Mouse (Mus musculus): ENCODE measurements around the gene Smarce1. TPM values are rescaled to one million over a fixed set of nuclear protein-coding genes. Genes with fewer than 3 reads are reported as not detected.

The Smarce1 gene
- polyA plus RNA-seq, 1 experiment, result 60.3 TPM

DNA sequence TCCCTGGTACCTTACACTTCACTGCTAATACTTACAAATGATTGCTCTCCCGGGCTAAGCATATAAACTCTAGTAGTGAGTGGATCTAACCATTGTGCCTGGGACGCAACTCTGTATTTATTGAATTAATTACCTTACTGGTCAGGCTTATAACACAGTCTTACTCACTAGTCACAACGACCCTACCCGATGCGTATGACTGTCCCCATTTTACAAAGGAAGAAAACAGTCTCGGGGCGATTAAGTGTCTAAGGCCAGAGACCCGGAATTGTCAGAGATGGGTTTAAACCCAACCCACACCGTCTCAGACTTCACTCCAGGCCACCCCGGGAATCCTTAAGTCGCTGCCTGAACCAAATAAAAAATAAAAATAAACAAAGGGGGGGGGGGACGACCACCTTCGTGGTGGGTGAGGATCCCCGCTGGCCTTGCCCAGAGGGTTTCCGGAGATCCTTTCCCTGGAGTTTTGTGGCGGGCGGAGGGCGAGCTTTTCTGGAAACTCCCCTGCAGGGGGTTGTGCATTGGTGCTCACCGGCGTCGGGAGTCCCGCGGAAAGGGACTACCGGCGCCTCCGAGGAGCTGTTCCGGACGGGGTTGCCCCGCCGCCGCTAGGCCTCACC lies 1.1 kb downstream of the Smarce1 start:
- no peak for DNase-seq (ENCODE audit: low spot score)

DNA sequence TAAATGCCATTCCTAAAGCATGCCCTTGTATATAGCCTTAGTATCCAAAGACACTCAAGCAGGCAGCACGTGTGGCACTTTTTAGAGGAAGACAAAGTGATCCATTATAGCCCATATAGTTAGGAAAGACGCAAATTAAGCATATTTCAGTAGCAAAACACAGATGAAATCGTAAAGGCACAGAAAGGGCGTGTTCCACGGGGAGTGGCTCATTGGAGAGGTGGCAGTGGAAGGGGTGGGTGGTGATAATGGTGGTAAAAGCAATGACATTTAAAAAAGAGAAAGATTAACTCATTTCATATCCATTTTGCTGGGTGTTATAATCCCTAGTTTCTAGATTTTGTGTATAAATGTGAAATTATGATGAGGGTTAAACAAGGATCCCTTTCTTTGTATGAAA lies 4.5 kb downstream of the Smarce1 start:
- no peak for DNase-seq (ENCODE audit: low spot score)

DNA sequence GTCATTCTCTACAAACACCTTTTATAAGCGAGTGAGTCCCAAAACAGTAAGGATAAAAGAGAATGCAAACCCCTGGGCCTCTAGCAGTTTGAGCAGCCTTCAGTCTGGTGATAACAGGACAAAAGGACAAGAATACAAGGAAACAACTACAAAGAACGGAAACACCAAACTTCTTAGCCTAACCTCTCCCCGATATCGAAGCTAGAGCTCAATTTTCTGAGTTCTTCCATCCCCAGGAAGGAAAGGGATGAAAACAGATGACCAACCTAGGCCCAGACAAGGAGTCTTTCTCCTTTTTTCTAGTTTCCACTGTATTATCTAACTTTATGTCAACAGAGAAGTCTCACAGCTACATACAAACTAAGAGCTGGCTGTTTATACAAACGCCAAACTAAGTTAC lies 7.5 kb downstream of the Smarce1 start:
- no peak for DNase-seq (ENCODE audit: low spot score)

- no peak for DNase-seq (ENCODE audit: low spot score)
Measured at GRCm38 (mm10) chr11:99221811-99222210, 9.0 kb downstream of the Smarce1 start.

- DNase-seq (ENCODE audit: low spot score), result no peak
Measured at GRCm38 (mm10) chr11:99217248-99217986, 13.4 kb downstream of the Smarce1 start.

GRCm38 (mm10) chr11:99216181-99216580 lies 14.6 kb downstream of the Smarce1 start:
- DNase-seq (ENCODE audit: low spot score), result no peak

DNA sequence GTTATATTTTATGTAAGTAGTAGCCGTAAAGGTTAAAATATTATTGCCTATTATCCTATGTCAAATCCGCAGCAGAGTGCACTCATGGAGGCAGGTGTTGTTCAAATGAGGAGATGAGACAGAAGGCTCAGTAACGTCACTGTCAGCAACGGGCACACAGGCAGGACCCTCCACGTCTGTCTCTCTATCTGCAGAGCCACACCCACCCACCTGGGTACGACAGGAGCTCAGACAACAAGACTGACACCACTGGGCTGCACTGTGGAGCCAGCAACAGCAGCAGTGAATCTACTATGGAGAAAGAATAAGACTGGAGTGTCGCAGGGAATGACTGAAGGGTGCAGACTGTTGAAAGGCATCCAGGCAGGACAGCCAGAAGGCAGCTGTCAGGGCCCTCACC lies 18.1 kb downstream of the Smarce1 start:
- DNase-seq (ENCODE audit: low spot score), result no peak

GRCm38 (mm10) chr11:99211964-99212363 lies 18.9 kb downstream of the Smarce1 start:
- no peak for DNase-seq (ENCODE audit: low spot score)

DNA sequence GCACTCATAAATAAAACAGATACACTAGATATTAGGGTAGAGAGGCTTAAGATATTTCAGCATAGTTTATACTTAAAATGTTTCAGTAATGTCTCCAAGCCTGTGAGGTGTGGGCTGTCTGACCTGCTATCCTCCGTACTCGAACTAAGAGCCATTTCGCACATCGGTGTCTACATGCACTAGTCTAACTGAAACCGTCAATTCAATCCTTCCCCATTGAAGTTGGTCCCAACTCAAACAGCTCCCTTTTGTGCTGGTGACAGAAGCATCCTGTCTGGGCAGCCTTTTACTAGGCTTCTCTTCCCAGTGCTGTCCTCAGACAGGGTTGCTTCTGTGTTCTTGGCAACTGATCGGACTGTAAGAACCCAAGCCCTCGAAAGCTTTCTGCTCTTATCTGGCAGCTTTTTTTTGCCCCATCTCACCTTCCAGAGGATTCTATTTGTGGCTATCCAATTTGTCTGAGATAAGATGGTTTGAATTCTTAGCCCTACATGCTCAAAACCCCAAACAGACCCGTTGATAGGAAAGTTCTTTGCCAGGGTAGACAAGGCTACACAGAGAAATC lies 22.6 kb downstream of the Smarce1 start:
- DNase-seq (ENCODE audit: low spot score), result no peak

DNA sequence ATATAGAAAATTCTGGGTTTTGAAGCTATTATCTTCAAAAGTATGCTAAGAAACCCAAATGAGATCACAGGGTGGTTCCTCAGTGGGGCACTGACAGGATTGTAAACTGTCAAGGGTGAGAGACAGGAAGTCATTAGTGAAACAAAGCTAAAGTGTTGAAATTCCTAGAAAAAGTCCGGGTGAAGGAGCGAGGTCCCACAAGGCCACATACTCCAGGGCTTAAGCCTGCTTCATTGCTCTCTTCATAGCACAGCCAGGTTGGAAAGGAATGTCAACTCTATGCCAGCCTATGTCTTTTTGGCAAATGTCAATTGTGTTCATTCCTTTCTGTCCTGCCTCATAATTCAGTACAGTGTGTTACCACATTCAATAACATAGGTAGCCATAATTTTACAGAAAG lies 23.4 kb downstream of the Smarce1 start:
- DNase-seq (ENCODE audit: low spot score), result no peak

DNA sequence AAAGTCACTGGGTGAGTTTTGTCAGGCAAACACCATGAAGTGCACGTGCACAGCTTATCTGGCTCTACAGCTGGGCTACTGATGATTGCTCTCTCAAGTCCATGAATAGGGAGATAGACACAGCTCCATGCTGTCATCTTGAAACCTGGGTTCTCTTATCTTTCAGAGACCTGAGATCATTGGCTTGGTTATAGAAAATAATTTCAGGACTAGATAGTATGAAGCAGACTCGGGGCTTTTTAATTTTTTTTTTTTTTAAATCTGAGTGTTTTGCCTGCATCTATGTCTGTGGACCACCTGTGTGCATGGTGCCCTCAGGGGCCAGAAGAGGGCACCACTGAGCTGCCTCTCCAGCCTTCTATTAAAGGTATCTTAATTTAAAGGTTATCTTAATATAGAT lies 23.9 kb downstream of the Smarce1 start:
- no peak for DNase-seq (ENCODE audit: low spot score)

GRCm38 (mm10) chr11:99189154-99189582 lies 41.6 kb downstream of the Smarce1 start:
- peak; percentile 42 for DNase-seq (ENCODE audit: low spot score)

GRCm38 (mm10) chr11:99187348-99187747 lies 43.5 kb downstream of the Smarce1 start:
- no peak for DNase-seq (ENCODE audit: low spot score)

DNA sequence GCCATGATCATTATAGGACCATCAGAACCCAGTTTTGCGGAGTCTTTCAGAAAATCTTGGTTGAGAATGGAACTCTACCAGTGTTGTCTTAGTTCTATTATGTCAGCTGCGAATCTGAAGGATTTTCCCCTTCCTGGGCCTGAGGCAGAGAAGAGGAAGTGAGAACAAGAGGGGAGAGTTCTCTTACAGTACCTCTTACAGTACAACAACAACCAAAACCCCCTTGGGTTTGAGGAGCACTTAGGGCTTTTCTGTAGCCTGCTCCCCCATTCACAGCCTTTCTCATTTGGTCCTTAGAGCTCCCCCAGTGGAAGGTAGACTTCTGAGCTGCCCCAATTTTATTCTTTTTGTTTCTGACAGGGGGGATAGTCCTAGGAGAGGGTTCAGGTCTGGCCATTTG lies 44.0 kb downstream of the Smarce1 start:
- no peak for DNase-seq (ENCODE audit: low spot score)

- no peak for DNase-seq (ENCODE audit: low spot score)
Measured at GRCm38 (mm10) chr11:99182575-99182974, 48.2 kb downstream of the Smarce1 start.

DNA sequence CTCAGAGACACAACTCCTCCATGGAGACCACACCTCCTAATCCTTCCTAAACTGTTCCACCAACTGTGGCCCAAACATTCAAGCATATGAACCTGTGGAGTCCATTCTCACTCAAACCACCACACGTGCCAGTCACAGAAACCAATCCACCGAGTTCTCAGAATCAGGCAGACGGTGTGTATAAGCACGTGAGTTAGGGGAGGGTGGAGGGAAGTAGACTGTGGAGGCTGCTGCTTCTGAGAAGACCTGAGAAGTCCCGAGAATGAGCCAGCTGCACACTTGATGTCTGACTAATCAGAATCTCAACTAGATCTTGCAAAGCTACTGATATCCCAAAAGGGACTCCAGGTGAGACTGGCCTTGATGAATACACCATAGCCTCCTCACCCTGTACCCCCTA lies 50.7 kb downstream of the Smarce1 start:
- no peak for DNase-seq (ENCODE audit: low spot score)

DNA sequence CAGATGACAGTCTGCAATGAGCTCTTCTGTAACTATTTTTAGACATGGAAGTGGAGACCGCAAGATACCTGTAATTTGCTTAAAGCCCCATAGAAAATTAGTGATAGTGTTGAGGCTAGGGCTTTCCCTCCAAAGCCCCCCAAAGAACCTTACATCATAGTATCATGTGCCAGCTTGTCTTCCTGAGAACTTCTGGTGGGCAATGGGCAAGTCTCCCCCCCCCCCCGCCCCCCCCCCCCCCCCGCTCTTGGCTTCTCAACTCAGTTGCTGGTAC lies 53.0 kb downstream of the Smarce1 start:
- no peak for DNase-seq (ENCODE audit: low spot score)

- no peak for DNase-seq (ENCODE audit: low spot score)
Measured at GRCm38 (mm10) chr11:99177054-99177924, 53.5 kb downstream of the Smarce1 start.

DNA sequence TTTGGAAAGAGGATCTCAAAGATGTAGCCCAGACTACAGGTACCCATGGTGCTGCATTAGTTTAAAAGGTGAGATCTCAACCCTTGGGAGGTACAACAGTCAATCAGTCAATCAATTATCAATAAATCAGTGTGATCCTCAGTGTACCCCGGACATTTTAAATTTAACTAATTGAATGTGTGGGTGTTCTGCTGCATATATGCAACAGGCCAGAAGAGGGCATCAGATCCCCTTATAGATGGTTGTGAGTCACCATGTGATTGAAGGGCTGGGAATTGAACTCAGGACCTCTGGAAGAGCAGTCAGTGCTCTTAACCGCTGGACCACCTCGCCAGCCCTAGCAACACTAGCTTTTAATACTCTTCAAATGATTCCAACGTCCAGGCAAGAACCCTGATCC lies 58.8 kb downstream of the Smarce1 start:
- DNase-seq (ENCODE audit: low spot score), result no peak

GRCm38 (mm10) chr11:99171442-99171841 lies 59.4 kb downstream of the Smarce1 start:
- DNase-seq (ENCODE audit: low spot score), result no peak

DNA sequence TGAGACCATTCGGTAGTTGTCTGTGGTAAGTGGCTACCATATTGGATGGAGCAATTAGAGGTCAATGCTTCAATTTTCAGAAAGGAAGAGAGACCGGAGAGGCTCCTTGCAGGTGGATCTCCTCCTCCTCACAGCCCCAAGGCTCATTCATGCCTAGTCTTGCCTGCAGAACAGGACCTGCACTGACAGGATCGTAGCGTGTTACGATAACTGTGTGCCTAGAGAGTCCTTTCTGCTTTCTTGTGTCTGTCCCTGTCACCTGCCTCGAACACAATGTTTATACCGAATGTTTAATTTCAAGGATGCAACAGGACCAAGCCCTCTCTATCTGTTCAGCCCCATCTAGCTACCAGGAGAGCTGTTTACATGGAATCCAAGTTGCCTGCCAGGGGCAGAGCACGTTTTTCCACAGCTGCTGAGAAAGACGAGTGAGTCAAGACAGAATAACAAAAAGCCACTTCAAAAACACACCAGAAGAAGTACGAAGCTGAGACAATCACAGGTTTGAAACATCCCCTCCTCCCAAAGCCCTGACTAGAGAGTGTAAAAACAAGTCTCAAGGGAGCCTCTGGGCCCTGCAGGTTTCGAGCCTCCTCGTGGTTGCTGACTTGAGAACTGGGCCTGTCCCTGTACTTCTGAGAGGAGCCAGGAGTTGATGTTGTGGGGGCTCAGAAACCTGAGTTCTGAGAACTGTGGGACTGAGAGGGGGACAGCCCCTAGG lies 60.1 kb downstream of the Smarce1 start:
- DNase-seq (ENCODE audit: low spot score), result no peak

GRCm38 (mm10) chr11:99170005-99170404 lies 60.8 kb downstream of the Smarce1 start:
- no peak for DNase-seq (ENCODE audit: low spot score)
